Mouse (Mus musculus): ENCODE results near the gene Tbx5.
"Not testable (repeated sequence)": the region's sequence is repeated elsewhere in the genome, so short reads cannot be mapped to it uniquely, and the experiment has no call there.

Tbx5 gene

DNA sequence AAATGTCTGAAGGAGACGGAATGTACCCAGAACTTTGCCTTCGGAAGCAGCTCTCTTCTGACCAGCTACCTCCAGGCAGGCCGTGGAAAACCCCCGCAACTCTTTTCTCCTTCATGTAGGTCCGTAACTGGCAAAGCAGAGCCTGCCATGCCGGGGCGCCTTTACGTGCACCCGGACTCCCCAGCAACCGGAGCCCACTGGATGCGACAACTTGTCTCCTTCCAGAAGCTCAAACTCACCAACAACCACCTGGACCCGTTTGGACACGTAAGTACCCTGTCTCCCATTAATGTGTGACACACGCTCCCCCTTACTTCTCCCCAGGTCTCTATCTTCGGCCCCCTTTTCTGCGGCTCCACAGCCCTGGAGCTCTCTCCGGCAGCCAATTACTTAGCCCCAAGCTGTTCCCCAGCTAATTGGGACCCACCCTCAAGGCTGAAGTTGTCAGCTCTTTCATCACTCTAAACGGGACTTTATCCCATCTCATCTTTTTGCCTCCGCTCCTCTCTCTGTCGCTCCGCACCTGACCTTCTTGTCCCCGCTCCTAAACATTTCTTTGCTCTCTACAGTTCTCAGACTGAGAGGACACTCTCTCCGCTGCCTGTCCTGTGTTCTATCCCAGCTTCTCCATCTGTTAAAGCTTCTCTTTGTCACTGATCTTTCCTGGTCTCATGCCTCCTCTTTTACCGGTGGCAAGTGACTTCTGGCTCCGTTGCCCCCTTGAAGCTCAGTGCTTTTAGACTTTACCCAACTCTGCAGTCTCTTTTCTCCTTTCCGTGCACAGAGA lies 9.4 kb downstream of the Tbx5 start:
- no peak for DNase-seq (ENCODE audit: extremely low read depth, low read depth, low spot score)

- no peak for DNase-seq (ENCODE audit: extremely low read depth, low read depth, low spot score)
These were observed 10.4 kb downstream of the Tbx5 start for GRCm38 (mm10) chr5:119842701-119843393.

DNA sequence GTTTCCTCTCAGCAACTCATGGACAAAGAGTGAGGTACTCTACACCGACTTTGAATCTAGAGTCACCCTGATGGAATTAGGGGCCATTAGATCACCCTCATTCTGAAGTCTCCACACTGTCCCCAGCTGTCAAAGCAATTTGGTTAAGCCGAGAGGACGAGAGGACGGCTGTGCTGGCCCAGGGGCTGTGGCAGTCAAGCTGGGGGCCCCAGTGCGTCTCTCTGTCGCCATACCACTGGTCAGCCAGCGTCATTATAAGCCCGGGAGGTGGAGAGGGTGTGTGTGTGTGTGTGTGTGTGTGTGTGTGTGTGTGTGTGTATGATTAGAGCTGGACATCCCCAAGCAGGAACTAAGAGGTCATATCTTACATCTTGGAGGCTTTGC lies 10.9 kb downstream of the Tbx5 start:
- DNase-seq (ENCODE audit: extremely low read depth, low read depth, low spot score) = no peak

DNA sequence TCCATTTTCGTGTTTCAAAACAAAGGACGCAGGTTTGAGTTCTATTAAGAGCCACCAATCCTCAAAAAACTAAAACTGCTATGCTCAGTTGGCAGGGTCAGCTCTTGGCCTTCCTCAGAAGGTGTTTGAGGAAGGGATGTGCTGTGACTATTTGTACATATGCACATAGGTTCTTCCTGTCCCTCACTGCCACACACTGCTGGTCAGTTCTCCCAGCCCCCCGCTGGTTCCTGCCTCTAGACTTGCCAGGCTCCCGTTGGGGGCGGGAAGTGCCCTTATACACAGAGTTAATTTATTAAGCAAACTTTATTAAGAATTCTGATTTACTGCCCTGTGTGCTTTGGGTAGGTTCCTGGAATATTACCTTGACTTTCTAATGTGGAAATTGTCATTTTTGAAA lies 11.9 kb downstream of the Tbx5 start:
- no peak for DNase-seq (ENCODE audit: extremely low read depth, low read depth, low spot score)

GRCm38 (mm10) chr5:119844994-119845393 lies 12.5 kb downstream of the Tbx5 start:
- DNase-seq (ENCODE audit: extremely low read depth, low read depth, low spot score) = no peak

- no peak for DNase-seq (ENCODE audit: extremely low read depth, low read depth, low spot score)
These were observed 24.6 kb downstream of the Tbx5 start for GRCm38 (mm10) chr5:119857052-119857451.

GRCm38 (mm10) chr5:119861301-119861700 lies 28.8 kb downstream of the Tbx5 start:
- DNase-seq (ENCODE audit: extremely low read depth, low read depth, low spot score) = no peak

GRCm38 (mm10) chr5:119862431-119862830 lies 30.0 kb downstream of the Tbx5 start:
- no peak for DNase-seq (ENCODE audit: extremely low read depth, low read depth, low spot score)

- DNase-seq (ENCODE audit: extremely low read depth, low read depth, low spot score) = no peak
These were observed 34.1 kb downstream of the Tbx5 start for GRCm38 (mm10) chr5:119866277-119867235.

GRCm38 (mm10) chr5:119867986-119868385 lies 35.5 kb downstream of the Tbx5 start:
- DNase-seq (ENCODE audit: extremely low read depth, low read depth, low spot score) = no peak

DNA sequence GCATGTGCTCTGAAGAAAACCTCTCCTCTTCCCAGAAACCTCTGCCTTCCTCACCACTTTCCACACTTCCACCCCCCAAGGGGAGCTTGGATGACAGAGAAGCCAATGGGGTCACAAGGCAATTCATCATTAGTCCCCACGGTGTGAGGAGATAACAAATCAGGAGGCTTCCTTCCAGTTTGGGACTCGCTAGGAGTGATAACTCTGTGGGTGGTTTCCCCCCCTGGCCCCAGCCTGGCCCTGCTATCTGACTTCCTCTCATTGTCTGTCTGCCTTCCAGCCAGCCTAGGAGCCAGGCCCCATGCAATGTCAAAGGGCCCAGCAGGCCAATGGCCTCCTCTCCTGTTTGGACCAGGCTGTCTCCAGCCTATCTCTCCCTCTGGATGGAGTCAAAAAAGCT lies 43.0 kb downstream of the Tbx5 start:
- no peak for DNase-seq (ENCODE audit: extremely low read depth, low read depth, low spot score)

DNA sequence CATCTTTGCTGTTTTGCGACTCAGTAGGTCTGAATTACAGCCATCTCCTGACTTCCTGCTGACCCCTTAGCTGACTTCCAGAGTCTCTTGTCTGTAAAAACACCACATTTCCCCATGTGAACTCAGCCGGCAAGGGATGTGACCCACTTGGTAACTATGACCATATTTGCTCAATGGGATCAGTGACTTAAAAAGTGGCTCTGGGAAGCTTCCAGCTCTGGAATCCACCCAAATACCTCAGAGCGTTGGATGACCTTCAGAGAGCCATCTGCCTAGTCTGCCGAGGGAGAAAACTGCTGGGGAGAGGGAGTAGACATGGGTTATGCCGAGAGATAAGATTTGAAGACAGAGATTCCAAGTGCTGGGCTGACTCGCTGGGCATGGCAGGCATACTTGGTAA lies 44.7 kb downstream of the Tbx5 start:
- DNase-seq (ENCODE audit: extremely low read depth, low read depth, low spot score) = no peak

- no peak for DNase-seq (ENCODE audit: extremely low read depth, low read depth, low spot score)
These were observed 53.1 kb downstream of the Tbx5 start for GRCm38 (mm10) chr5:119885595-119885994.

DNA sequence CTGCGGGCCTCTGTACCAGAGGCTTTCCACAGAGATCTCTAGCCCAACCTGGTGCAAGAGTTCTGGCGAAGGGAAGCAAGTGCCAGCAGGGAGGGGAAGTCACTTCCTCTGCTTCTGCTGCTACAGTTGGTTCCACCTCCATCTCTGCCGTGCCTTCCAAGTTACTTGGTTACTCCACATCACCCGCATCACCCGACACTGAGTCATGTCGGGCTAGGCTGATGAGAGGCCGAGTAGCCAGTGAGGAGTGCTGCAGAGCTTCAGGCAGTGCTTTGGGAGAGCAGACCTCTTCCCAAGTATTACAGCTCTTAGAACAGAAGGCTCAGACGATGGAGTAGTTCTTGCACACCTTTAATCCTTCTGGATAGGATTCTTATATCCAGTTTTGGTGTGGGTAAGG lies 54.9 kb downstream of the Tbx5 start:
- DNase-seq (ENCODE audit: extremely low read depth, low read depth, low spot score) = no peak

GRCm38 (mm10) chr5:119891960-119892359 lies 59.5 kb downstream of the Tbx5 start:
- no peak for DNase-seq (ENCODE audit: extremely low read depth, low read depth, low spot score)

GRCm38 (mm10) chr5:119893060-119893459 lies 60.6 kb downstream of the Tbx5 start:
- DNase-seq (ENCODE audit: extremely low read depth, low read depth, low spot score) = no peak

- DNase-seq (ENCODE audit: extremely low read depth, low read depth, low spot score) = no peak
These were observed 64.1 kb downstream of the Tbx5 start for GRCm38 (mm10) chr5:119896605-119897004.

- DNase-seq (ENCODE audit: extremely low read depth, low read depth, low spot score) = no peak
These were observed 84.2 kb downstream of the Tbx5 start for GRCm38 (mm10) chr5:119916551-119917171.

DNA sequence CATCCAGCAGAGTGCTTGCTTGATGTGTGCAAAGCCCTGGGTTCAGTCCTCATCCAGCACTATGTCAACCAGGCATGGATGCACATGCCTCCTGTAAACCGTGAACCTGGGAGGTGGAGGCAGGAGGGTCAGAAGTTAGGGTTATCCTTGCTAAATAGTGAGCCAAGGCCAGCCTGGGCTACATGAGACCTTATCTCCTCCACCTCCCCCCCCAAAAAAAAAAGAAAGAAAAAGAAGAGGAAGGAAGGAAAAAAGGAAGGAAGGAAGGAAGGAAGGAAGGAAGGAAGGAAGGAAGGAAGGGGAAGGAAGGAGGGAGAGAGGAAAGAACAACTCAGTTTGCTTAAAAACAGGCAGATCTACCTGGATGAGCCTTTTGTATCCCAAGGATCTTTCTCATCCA lies 85.9 kb downstream of the Tbx5 start:
- not testable (repeated sequence) for DNase-seq (ENCODE audit: extremely low read depth, low read depth, low spot score)

DNA sequence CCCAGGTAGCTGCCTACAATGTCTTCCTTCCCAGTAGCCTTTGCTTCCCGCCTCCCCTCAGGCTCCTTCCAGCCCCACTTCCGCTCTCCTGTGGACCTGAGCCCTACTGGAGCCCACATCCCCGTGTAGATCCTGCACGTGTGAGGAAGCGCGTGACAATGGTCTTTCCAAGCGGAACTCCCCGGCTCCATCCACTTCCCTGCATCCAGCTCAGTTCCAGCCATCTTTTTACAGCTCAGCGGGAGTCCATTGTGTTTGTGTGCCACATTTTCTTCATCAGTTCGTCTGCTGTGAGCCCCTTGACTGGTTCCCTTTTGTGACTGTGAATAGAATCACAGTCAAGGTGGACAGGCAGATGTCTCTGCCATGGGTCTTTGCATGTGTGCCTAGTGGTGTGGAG lies 88.5 kb downstream of the Tbx5 start:
- no peak for DNase-seq (ENCODE audit: extremely low read depth, low read depth, low spot score)

DNA sequence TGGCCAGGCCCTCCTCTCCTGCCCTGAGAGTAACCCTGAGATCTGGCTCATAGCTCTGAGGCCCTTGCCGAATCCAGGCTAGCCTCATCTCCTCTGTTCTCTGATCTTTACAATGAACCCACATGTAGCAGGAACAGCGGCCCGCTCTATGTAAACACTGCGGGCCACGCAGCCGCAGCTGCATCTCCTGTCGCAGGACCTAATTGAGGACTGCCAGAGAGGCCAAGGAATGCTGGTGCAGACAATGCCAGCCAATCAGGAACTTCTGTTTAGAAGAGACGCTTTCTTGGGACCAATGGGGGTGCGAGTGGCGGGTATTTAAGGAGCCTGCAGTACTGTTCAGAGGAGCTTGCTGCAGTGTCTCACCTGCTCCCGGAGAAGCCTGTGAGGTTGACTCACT lies 89.8 kb downstream of the Tbx5 start:
- no peak for DNase-seq (ENCODE audit: extremely low read depth, low read depth, low spot score)
